Mouse (Mus musculus): ENCODE results near the gene Mcts2. TPM values are rescaled to one million over a fixed set of nuclear protein-coding genes. Genes with fewer than 3 reads are reported as not detected.

Gene Mcts2
- total and polyA plus RNA-seq, 3 experiments, result 2.7 to 3.0 TPM; not detected in 1

GRCm38 (mm10) chr2:152717652-152718051 is 30.8 kb downstream of the Mcts2 start:
- DNase-seq (ENCODE audit: low read depth, low spot score), result no peak
- Histone ChIP-seq H3K4me1 (ENCODE audit: control insufficient read depth in 1 of 2, insufficient read depth in 2 of 2, low read length in 2 of 2) (no peaks in the 10 kb centered on the region), H3K9ac (ENCODE audit: control insufficient read depth, low read depth, low read length, poor library complexity, severe bottlenecking) (no peak overlapping the region), H3K9me3 (replicated peaks; ENCODE audit: insufficient read depth, low read length) (no peaks in the 10 kb centered on the region), H3K79me2 (ENCODE audit: control insufficient read depth, insufficient read depth, low read length, poor library complexity) (no peaks in the 10 kb centered on the region), H3K27ac (ENCODE audit: control insufficient read depth, low read depth, low read length) (no peak overlapping the region), H3K4me3 (ENCODE audit: control insufficient read depth in 1 of 2, insufficient read depth in 1 of 2, low read depth in 2 of 2, low read length in 2 of 2) (no peak overlapping the region), H3K27me3 (ENCODE audit: control insufficient read depth in 1 of 2, insufficient read depth in 2 of 2, low read length in 2 of 2) (no peaks in the 10 kb centered on the region), H3K36me3 (ENCODE audit: control insufficient read depth in 1 of 2, insufficient read depth in 2 of 2, low read length in 2 of 2) (no peaks in the 10 kb centered on the region)
- TF ChIP-seq MAX (IDR thresholded peaks at IDR 0.05; ENCODE audit: low read length), result no peak

- Histone ChIP-seq H3K36me3 (ENCODE audit: control insufficient read depth in 1 of 2, insufficient read depth in 2 of 2, low read length in 2 of 2) (no peaks in the 10 kb centered on the region), H3K79me2 (ENCODE audit: control insufficient read depth, insufficient read depth, low read length, poor library complexity) (no peaks in the 10 kb centered on the region), H3K4me1 (ENCODE audit: control insufficient read depth in 1 of 2, insufficient read depth in 2 of 2, low read length in 2 of 2) (no peaks in the 10 kb centered on the region), H3K27me3 (ENCODE audit: control insufficient read depth in 1 of 2, insufficient read depth in 2 of 2, low read length in 2 of 2) (no peaks in the 10 kb centered on the region), H3K9me3 (replicated peaks; ENCODE audit: insufficient read depth, low read length) (no peaks in the 10 kb centered on the region), H3K9ac (ENCODE audit: control insufficient read depth, low read depth, low read length, poor library complexity, severe bottlenecking) (no peak overlapping the region), H3K27ac (ENCODE audit: control insufficient read depth, low read depth, low read length) (no peak overlapping the region), H3K4me3 (ENCODE audit: control insufficient read depth in 1 of 2, insufficient read depth in 1 of 2, low read depth in 2 of 2, low read length in 2 of 2) (no peak overlapping the region)
- DNase-seq (ENCODE audit: low read depth, low spot score), result no peak
- TF ChIP-seq E2F4 (IDR thresholded peaks at IDR 0.05; ENCODE audit: borderline replicate concordance, low read depth, low read length) (no peak), RAD21 (IDR thresholded peaks at IDR 0.05; ENCODE audit: low read depth, low read length) (no peak), MYC (IDR thresholded peaks at IDR 0.05; ENCODE audit: low read depth, low read length) (no peak), KAT2A (conservative IDR thresholded peaks at IDR 0.05; ENCODE audit: low read depth, low read length) (no peak), USF1 (IDR thresholded peaks at IDR 0.05; ENCODE audit: low read depth, low read length) (no peak), ZKSCAN1 (IDR thresholded peaks at IDR 0.05; ENCODE audit: low read depth, low read length) (no peak), TBP (IDR thresholded peaks at IDR 0.05; ENCODE audit: low read depth, low read length) (no peak), EP300 (IDR thresholded peaks at IDR 0.05; ENCODE audit: low read depth in 1 of 2, low read length in 2 of 2) (no peak), MAZ (IDR thresholded peaks at IDR 0.05; ENCODE audit: low read depth, low read length) (no peak), TAL1 (IDR thresholded peaks at IDR 0.05; ENCODE audit: low read length) (no peak), HCFC1 (IDR thresholded peaks at IDR 0.05; ENCODE audit: low read depth, low read length) (no peak), CHD2 (IDR thresholded peaks at IDR 0.05; ENCODE audit: low read length) (no peak), MAFK (IDR thresholded peaks at IDR 0.05; ENCODE audit: borderline replicate concordance, low read depth, low read length) (no peak), NELFE (IDR thresholded peaks at IDR 0.05; ENCODE audit: low read depth, low read length) (no peak), POLR2A (IDR thresholded peaks at IDR 0.05; ENCODE audit: control insufficient read depth in 1 of 2, insufficient read depth in 1 of 2, low read depth in 1 of 2, low read length in 2 of 2, poor library complexity in 1 of 2) (no peak), ZMIZ1 (IDR thresholded peaks at IDR 0.05; ENCODE audit: low read depth, low read length) (no peak), ETS1 (IDR thresholded peaks at IDR 0.05; ENCODE audit: low read depth, low read length) (no peak), MAX (IDR thresholded peaks at IDR 0.05; ENCODE audit: low read length) (no peak), MYB (IDR thresholded peaks at IDR 0.05; ENCODE audit: low read depth, low read length) (no peak)
Observed at GRCm38 (mm10) chr2:152718076-152718475, 31.2 kb downstream of the Mcts2 start.
